Mouse (Mus musculus) retina, adult 2 months (tissue): ENCODE data around the gene Dmrtc1c2.
"Not testable (repeated sequence)": the region's sequence is repeated elsewhere in the genome, so short reads cannot be mapped to it uniquely, and the experiment has no call there.

Source experiments
- DNase-seq: peaks from one replicate; pipeline ENCODE4 v3.0.0-alpha.2; 2012; ENCODE audit warnings: low read depth, low spot score

Gene Dmrtc1c2

DNA sequence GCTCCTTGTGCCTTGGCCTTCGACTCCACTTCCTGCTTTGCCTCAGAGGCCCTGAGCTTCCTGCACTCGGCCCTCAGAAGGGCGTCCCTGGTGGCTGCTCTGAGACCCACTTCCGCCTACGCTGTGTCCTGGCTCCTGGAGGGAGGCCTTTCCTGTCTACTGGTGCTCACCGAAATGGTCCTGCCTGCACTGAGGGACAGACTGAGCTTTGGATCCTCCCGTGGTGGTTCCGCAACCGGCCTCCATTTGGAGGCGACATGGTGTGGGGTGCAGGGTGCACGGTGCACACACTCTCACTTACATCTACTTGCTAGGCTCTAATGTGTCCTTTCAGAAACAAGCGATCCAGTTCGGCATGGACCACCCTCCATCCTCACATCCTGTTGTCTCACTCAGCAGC, at the start of gene Dmrtc1c2:
TSS of gene Dmrtc1c2 (minus strand) at position 101 of the 400 bp plus-strand sequence.
- DNase-seq, result not testable (repeated sequence)

GRCm38 (mm10) chrX:102867871-102868270, 13.5 kb upstream of the Dmrtc1c2 start, which contains the start of gene 1700031F05Rik:
Gene 1700031F05Rik (minus strand): TSS chrX:102867971.
- no peak for DNase-seq

- DNase-seq, result no peak
These were observed 42.1 kb downstream of the Dmrtc1c2 start for GRCm38 (mm10) chrX:102812311-102812710.

DNA sequence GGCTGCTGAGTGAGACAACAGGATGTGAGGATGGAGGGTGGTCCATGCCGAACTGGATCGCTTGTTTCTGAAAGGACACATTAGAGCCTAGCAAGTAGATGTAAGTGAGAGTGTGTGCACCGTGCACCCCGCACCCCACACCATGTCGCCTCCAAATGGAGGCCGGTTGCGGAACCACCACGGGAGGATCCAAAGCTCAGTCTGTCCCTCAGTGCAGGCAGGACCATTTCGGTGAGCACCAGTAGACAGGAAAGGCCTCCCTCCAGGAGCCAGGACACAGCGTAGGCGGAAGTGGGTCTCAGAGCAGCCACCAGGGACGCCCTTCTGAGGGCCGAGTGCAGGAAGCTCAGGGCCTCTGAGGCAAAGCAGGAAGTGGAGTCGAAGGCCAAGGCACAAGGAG, 51.8 kb downstream of the Dmrtc1c2 start, which contains the start of gene Dmrtc1c1:
TSS of gene Dmrtc1c1 (plus strand) at position 301 of the 400 bp plus-strand sequence.
- DNase-seq, result not testable (repeated sequence)
